Comparison of ENCODE assay signal across 9 mouse cellular contexts in the genomic region with DNA sequence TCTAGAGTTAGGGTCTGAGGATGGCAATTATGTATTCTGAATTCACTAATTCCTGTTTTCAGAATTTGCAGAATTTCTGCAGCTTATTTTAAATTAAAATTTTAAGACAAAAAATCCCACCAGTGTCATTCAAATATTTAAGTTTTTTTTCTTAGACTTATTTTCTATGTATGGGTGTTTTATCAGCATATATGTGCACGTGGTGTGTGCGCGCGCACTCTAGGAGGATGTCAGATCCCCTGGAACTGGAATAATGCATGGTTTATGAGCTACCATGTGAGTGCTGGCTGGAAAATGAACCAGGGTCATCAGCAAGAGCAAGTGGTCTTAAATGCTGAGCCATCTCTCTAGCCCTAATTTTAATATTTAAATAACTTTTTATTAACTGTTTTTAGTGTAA. TPM values are rescaled to one million over a fixed set of nuclear protein-coding genes. Genes with fewer than 3 reads are reported as not detected.
DNase-seq lines count a peak whose midpoint lies in the region; ATAC-seq lines count a peak whose summit lies in the region.
"Had no signal": no experiment of that assay in that cellular context is flagged by ENCODE, and none has a peak within 500 bp of the region (broad histone marks: within the 10 kb centered on the region; RNA-seq: fewer than 3 reads in every experiment).

No protein-coding gene starts in this region.

- 87% methylated on average over 4 of the region's 4 CpGs for WGBS in heart, embryonic 11.5 days (ENCODE audit: insufficient replicate concordance)
- 93% methylated on average over 4 of the region's 4 CpGs for WGBS in embryonic facial prominence, embryonic 10.5 days
- WGBS in hindbrain, embryonic 11.5 days: 93% methylated on average over 4 of the region's 4 CpGs
- 87% methylated on average over 4 of the region's 4 CpGs for WGBS in liver, embryonic 16.5 days (ENCODE audit: insufficient replicate concordance)

- H3K4me1 ChIP-seq in heart, embryonic 11.5 days (ENCODE audit: control insufficient read depth, insufficient read depth, low read length): peaks cover 8% of the 10 kb centered on the region; the same call in 1 of the 2 replicates
- peaks cover 26% of the 10 kb centered on the region for H3K4me1 ChIP-seq in embryonic facial prominence, embryonic 10.5 days
- H3K4me1 ChIP-seq in hindbrain, embryonic 11.5 days (replicated peaks; ENCODE audit: control insufficient read depth, insufficient read depth, low read length): no peaks in the 10 kb centered on the region
- H3K4me1 ChIP-seq in liver, embryonic 16.5 days (ENCODE audit: control insufficient read depth, low read depth, low read length): peaks cover 9% of the 10 kb centered on the region

- no peaks in the 10 kb centered on the region for H3K27me3 ChIP-seq in heart, embryonic 11.5 days (ENCODE audit: control insufficient read depth, insufficient read depth, low read length)
- no peaks in the 10 kb centered on the region for H3K27me3 ChIP-seq in embryonic facial prominence, embryonic 10.5 days (replicated peaks; ENCODE audit: low read depth, poor library complexity, severe bottlenecking)
- no peaks in the 10 kb centered on the region for H3K27me3 ChIP-seq in hindbrain, embryonic 11.5 days (ENCODE audit: control insufficient read depth, insufficient read depth, low read length)
- no peaks in the 10 kb centered on the region for H3K27me3 ChIP-seq in liver, embryonic 16.5 days (ENCODE audit: control insufficient read depth, insufficient read depth, low read depth, low read length)

- no peak overlapping the region for H3K9ac ChIP-seq in heart, embryonic 11.5 days (ENCODE audit: low read depth, low read length)
- no peak overlapping the region for H3K9ac ChIP-seq in hindbrain, embryonic 11.5 days (ENCODE audit: low read depth, low read length)
- H3K9ac ChIP-seq in liver, embryonic 16.5 days (ENCODE audit: low read depth, low read length): no peak overlapping the region

- no peak overlapping the region for H3K27ac ChIP-seq in heart, embryonic 11.5 days (ENCODE audit: low read depth, low read length)
- no peak overlapping the region for H3K27ac ChIP-seq in embryonic facial prominence, embryonic 10.5 days (replicated peaks)
- H3K27ac ChIP-seq in hindbrain, embryonic 11.5 days (ENCODE audit: low read depth, low read length): no peak overlapping the region
- no peak overlapping the region for H3K27ac ChIP-seq in liver, embryonic 16.5 days (ENCODE audit: low read length)

- peak overlapping the region; percentile 88 for H3K4me2 ChIP-seq in heart, embryonic 11.5 days
- no peak overlapping the region for H3K4me2 ChIP-seq in hindbrain, embryonic 11.5 days (replicated peaks; ENCODE audit: low read depth, low read length)
- H3K4me2 ChIP-seq in liver, embryonic 16.5 days (ENCODE audit: low read depth, low read length): peak overlapping the region; percentile 77

- H3K36me3 ChIP-seq in heart, embryonic 11.5 days (ENCODE audit: control insufficient read depth, insufficient read depth, low read length): no peaks in the 10 kb centered on the region
- H3K36me3 ChIP-seq in embryonic facial prominence, embryonic 10.5 days (replicated peaks): peaks cover 15% of the 10 kb centered on the region
- no peaks in the 10 kb centered on the region for H3K36me3 ChIP-seq in hindbrain, embryonic 11.5 days (ENCODE audit: control insufficient read depth, insufficient read depth, low read length)
- H3K36me3 ChIP-seq in liver, embryonic 16.5 days (ENCODE audit: control insufficient read depth, insufficient read depth): no peaks in the 10 kb centered on the region; the same call in 1 of the 2 replicates

- ATAC-seq in heart, embryonic 11.5 days (replicated peaks; ENCODE audit: insufficient number of reproducible peaks, low FRiP score, low TSS enrichment): no peak
- no peak for ATAC-seq in hindbrain, embryonic 11.5 days (ENCODE audit: low FRiP score)
- ATAC-seq in liver, embryonic 16.5 days (ENCODE audit: low read depth): no peak
- ATAC-seq in erythroid progenitor cell, adult 5-6 weeks (replicated peaks; ENCODE audit: low FRiP score, poor library complexity, severe bottlenecking): no peak

- intact Hi-C loops in heart, postnatal 14 days (cut with DNase I): no loop called here

- no peaks in the 10 kb centered on the region for H3K9me3 ChIP-seq in heart, embryonic 11.5 days (replicated peaks; ENCODE audit: control insufficient read depth, low read length)
- H3K9me3 ChIP-seq in embryonic facial prominence, embryonic 10.5 days: no peaks in the 10 kb centered on the region
- no peaks in the 10 kb centered on the region for H3K9me3 ChIP-seq in hindbrain, embryonic 11.5 days (ENCODE audit: control insufficient read depth, low read length)
- no peaks in the 10 kb centered on the region for H3K9me3 ChIP-seq in liver, embryonic 16.5 days (replicated peaks; ENCODE audit: control insufficient read depth, low read length)

- peak overlapping the region; percentile 69; the same call in 1 of the 2 replicates for H3K4me3 ChIP-seq in heart, embryonic 11.5 days (ENCODE audit: low read depth, low read length)
- H3K4me3 ChIP-seq in embryonic facial prominence, embryonic 10.5 days: peak overlapping the region; percentile 83
- H3K4me3 ChIP-seq in hindbrain, embryonic 11.5 days (ENCODE audit: low read depth, low read length): peak overlapping the region; percentile 77; the same call in 1 of the 2 replicates
- no peak overlapping the region for H3K4me3 ChIP-seq in liver, embryonic 16.5 days (ENCODE audit: low read depth, low read length)

- DNase-seq in heart, postnatal 14 days: no peak
- DNase-seq in embryonic facial prominence, embryonic 10.5 days (ENCODE audit: low spot score): no peak
- no peak for DNase-seq in hindbrain, embryonic 11.5 days (ENCODE audit: low spot score)
- no peak for DNase-seq in testis, postnatal 10 days (ENCODE audit: low spot score)
- DNase-seq in gastrocnemius, postnatal 10 days: no peak
- DNase-seq: right cerebral cortex, postnatal 4 days had no signal

RNA-seq across cellular contexts. Expression of gene Zfp322a, which starts 1.1 kb away (rescaled TPM):
- polyA plus RNA-seq in heart, embryonic 11.5 days (2014; fragmentation: Nextera tagmentation; extraction: Ambion mirVana): 43.4 and 43.7 TPM in 2 replicates
- total RNA-seq in heart, postnatal 14 days (2021): 10 to 100 TPM; 18.8 to 21.7 TPM
- 59.9 and 60.6 TPM in 2 replicates for polyA plus RNA-seq in embryonic facial prominence, embryonic 10.5 days (2016; fragmentation: Nextera tagmentation; extraction: Ambion mirVana)
- polyA plus RNA-seq in hindbrain, embryonic 11.5 days (2014; fragmentation: Nextera tagmentation; extraction: Ambion mirVana): 65.0 and 65.6 TPM in 2 replicates
- polyA plus RNA-seq in liver, embryonic 16.5 days (2015; fragmentation: Nextera tagmentation; extraction: Ambion mirVana): 12.0 and 13.1 TPM in 2 replicates
- total RNA-seq in gastrocnemius, postnatal 10 days (2021): 10 to 100 TPM; 13.2 to 20.8 TPM
- total RNA-seq in erythroid progenitor cell, adult 5-6 weeks (2015; ENCODE audit: low replicate concordance): 4.3 and 15.1 TPM in 2 replicates
- total RNA-seq in erythroid progenitor cell, adult 5-6 weeks (2017; ENCODE audit: low replicate concordance): 18.7 and 48.1 TPM in 2 replicates

RNA-seq across cellular contexts. Expression of gene Abt1, which starts 53.6 kb away (rescaled TPM):
- polyA plus RNA-seq in heart, embryonic 11.5 days (2014; fragmentation: Nextera tagmentation; extraction: Ambion mirVana): 8.9 and 9.8 TPM in 2 replicates
- total RNA-seq in heart, postnatal 14 days (2021): 1 to 10 TPM; 4.5 to 5.0 TPM
- 15.0 and 15.6 TPM in 2 replicates for polyA plus RNA-seq in embryonic facial prominence, embryonic 10.5 days (2016; fragmentation: Nextera tagmentation; extraction: Ambion mirVana)
- polyA plus RNA-seq in hindbrain, embryonic 11.5 days (2014; fragmentation: Nextera tagmentation; extraction: Ambion mirVana): 12.1 and 13.4 TPM in 2 replicates
- polyA plus RNA-seq in liver, embryonic 16.5 days (2015; fragmentation: Nextera tagmentation; extraction: Ambion mirVana): 4.5 TPM in 2 replicates
- total RNA-seq in gastrocnemius, postnatal 10 days (2021): 1 to 10 TPM; 4.8 to 5.3 TPM
- 1.1 and 2.1 TPM in 2 replicates for total RNA-seq in erythroid progenitor cell, adult 5-6 weeks (2015; ENCODE audit: low replicate concordance)
- 1.3 and 1.6 TPM in 2 replicates for total RNA-seq in erythroid progenitor cell, adult 5-6 weeks (2017; ENCODE audit: low replicate concordance)
